Mouse (Mus musculus) heart, postnatal 36 days (tissue): ENCODE data around the gene Nek8. TPM values are rescaled to one million over a fixed set of nuclear protein-coding genes. Genes with fewer than 3 reads are reported as not detected.

Experiments used
- DNase-seq, 2 experiments: peaks; one replicate each; pipeline ENCODE4 v3.0.0; 2021 to 2022
- intact Hi-C: fragments of 180-260 bp; cut with DNase I; formaldehyde crosslinking; loops from one replicate; pipeline ENCODE4 v1.15.1; 2025
- total RNA-seq, 2 experiments: library from RNA; stranded (reverse); gene quantifications; 2 replicates each; pipeline ENCODE4 v1.2.3; 2021

Gene Nek8
- total RNA-seq, 2 experiments from 2014 or later = 2.2 to 3.4 TPM

DNA sequence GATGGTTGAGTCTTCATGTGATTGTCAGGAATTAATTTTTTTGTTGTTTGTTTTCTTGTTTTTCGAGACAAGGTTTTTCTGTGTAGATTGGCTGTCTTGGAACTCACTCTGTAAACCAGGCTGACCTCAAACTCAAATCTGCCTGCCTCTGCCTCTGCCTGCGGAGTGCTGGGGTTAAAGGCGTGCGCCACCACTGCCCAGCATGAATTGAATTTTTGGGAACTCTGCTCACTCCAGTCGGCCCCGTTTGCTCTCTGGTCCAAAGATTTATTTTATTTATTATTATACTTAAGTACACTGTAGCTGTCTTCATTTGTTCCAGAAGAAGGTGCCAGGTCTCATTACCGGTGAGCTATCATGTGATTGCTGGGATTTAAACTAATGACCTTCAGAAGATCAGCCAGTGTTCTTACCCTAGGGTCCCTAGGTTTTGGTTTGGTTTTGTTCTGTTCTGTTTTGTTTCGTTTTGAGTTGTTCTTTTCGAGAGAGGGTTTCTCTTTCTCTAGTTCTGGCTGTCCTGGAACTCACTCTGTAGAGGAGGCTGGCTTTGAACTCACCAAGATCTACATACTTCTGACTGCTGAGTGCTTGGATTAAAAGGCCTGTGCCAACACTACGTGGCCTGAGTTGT, 7.5 kb upstream of the Nek8 start:
- no peak for DNase-seq
- intact Hi-C loops = no loop called here

DNA sequence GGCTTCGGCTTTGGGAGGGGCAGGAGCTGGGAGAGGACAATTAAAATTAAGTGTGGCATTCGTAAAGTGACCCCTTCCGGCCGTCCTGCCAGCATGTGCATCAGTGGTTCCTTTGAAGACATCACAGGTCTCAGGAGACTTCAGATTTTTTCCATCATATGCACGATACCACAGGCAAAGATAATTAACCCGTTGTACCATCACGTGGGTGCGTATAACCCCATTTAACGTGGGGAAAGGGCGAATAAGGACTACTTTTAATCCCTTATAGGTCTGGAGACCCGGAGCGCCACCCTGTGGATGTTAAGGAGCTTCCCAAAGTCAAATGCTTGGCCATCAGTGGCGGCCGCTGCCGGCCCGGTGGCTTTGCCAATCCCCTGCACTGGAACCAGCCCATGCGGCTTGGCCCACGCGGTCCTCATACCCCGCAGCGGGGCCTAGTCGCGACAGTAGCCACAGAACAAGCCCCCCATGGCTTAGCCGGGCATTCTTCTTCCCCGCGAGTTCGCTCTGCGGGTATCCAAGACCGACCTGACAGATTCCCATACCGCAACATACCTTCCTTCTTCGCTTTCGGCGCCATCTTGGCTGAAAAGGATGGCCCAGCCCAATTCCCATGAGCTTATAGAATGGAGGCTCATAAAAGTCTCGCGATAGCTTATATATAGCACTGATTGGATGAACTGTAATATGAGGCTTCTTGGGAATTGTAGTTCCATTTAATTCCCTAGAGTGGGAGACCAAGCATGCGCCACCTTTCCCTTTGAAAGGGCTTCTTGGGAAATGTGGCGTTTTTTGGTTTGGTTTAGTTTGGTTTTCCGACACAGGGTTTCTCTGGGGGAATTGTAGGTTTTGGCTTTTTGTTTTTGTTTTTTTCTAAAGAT, 6.7 kb upstream of the Nek8 start, which contains the start of gene Rpl23a:
TSS of gene Rpl23a (minus strand) at position 624 of the 884 bp plus-strand sequence.
- intact Hi-C loops = no loop called here
- DNase-seq = peak; percentile 72 to 85

DNA sequence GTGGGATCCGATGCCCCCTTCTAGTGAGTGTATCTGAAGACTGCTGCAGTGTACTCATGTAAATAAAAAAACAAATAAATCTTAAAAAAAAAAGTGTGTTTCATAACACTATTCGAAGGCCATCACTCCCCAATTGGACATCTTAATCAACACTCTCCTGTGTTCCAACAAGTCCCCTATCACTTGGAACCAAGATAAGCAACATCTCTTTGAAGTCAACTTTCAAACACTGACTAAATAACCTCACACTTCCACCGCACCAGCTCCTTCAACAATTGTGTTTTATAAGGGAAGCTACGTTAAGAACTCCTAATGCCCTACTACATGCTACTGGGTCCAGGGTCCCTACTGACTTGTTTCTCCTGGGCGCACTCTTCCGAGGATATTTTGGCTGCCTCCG, 6.0 kb upstream of the Nek8 start:
- intact Hi-C loops = no loop called here
- DNase-seq = no peak

DNA sequence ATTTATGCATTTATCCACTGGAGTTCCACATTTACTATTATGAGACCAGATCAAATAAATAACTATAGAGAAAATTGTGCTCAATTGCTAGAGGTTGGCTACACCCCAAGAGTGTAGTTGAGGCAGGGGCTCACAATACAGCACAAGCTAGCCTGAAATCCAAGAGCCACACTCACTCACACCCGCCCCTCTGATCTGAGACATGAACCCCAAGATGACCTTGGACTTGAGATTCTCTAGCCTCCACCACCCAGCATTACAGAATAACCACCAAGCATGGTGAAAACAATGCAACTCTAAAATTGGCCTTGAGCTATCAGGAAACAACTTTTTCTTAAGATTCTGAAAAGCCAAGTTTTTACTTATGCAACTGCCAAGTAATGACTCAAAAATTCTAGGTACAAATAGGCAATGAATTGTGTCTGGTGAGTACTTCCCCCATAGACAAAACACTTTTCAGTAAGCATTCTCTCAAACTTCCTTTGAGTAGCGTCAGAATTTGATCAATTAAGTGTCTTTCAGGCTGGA, 5.4 kb upstream of the Nek8 start:
- DNase-seq = no peak
- intact Hi-C loops = no loop called here

DNA sequence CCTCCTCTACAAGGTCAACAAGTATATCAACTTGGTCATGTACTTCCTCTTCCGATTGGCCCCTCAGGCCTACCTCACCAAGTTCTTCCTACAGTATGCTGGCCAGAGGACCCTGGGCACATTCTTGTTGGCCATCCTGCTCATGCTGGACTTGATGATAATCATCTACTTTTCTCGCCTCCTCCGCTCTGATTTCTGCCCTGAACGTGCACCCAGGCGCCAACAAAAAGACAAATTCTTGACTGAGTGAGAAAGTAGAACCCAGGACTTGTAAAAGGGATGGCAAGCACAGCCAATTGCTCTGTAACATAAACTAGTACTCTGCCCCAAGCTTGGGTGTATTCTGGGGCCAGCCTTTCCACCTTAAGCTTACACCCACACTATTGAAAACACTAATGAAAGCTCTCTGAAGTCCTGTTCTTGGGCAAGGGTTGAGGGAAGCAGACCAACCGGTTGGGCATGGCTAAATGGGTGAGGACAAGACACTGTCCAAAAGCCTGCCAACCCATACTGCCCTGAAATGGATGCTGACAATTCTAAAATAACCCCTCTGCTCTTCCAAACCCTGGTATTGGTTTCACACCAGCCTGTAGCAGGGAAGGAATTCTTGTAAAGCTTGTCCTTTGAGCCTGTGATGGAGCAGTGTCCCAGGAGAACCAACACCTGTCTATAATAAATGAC, 3.7 kb upstream of the Nek8 start:
- intact Hi-C loops = no loop called here
- no peak for DNase-seq

DNA sequence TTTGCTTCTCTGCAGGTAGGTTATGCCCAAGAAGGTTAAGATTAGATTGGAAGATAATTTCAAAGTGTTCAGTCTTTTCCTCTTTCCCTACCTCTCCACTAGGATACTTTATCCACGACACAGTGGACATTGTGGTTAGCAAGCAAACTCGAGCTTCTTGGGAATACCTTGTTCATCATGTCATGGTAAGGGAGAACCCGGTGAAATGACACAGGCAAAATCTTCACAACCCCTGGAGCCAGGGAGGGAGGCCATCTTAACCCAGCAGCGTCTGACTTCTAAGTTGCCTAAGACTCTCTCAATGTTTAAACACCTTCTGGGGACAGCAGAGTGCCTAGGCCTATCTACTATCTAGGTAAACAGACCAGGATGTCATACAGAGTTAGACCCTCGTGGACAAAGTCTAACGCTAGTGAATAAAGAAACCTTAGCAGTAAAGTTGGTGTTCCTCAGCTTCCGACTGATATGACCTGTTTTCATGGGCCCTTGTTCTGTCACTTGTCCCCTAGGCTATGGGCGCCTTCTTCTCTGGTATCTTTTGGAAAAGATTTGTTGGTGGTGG, 3.0 kb upstream of the Nek8 start:
- intact Hi-C loops = loop anchor here (10.0 kb wide), 1 partner anchor 355 kb away; no protein-coding TSS in a partner anchor
- DNase-seq = no peak

DNA sequence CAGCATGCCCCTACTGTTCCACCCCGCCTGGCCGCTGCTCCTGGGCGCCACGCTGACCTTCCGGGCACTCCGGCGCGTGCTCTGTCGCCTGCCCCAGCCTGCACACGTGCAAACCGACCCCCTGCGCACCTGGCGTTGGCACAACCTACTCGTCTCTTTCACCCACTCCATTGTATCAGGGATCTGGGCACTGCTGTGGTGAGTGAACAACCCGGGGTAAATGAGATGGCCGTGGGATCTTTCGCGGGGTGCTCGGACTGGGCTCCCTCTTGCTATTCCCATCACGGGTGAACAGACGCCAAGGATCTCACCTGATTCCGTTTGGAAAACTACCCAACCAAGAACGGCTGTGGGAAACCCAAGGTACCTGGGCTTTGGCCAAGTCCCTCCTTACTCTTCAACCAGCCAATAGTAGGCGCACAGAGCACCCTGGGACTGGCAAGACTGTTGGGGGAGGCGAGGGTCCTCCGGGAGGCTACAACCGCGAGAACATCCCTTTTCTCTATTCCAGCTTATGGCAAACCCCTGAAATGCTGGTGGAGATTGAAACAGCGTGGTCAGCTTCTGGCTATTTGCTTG, 2.5 kb upstream of the Nek8 start:
- intact Hi-C loops = loop anchor here (10.0 kb wide), 1 partner anchor 354 kb away; no protein-coding TSS in a partner anchor
- DNase-seq = peak; percentile 49 to 50

DNA sequence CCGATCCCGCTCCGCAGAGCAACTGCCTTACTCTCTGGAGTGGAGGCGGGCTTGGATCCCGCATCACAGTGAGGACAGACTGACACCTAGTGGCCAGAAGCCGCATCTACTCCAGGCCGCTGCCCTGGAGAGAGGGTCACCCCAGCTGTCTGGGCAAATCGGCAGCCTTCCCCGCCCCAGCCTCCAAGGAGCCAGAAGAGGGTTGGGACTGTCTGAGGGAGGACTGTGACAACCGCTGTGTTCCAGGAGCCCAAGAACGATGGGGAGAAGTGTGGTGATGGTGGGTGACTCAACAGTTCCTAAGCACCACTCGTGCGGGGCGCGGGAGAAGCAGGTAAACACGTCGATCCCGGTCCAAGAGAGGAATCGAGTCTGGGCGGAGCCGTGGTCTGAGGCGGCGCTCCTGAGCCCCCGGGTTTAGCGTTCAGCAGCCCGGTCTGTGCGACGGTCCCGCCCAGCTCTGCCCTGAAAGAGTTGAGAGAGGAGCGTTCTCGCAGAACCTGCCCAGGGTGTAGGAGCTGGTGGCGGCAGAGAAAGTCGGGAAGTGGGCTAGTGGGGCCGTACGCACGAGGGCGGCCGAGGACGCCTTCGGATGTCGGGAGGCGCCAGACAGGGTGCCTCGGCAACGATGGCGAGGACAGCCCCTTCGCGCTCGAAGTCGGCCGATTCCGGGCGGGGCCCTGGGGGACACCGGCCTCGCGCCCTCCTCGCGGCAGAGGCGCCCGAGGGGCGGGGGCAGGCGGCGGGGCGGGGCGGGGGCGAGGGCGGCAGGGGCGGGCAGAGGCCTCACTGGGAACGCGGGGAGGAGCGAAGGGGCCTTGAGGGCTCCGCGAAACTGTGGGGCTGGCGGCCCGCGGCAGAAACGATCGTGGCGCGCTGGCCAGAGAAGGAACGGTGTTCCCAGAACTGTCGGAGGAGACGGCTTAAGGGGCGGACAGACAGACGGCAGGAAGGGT, 1.7 kb upstream of the Nek8 start:
- DNase-seq = peak; percentile 96 to 98
- intact Hi-C loops = loop anchor here (1.0 to 10.0 kb wide), 5 partner anchors 19 to 353 kb away; no protein-coding TSS in a partner anchor

DNA sequence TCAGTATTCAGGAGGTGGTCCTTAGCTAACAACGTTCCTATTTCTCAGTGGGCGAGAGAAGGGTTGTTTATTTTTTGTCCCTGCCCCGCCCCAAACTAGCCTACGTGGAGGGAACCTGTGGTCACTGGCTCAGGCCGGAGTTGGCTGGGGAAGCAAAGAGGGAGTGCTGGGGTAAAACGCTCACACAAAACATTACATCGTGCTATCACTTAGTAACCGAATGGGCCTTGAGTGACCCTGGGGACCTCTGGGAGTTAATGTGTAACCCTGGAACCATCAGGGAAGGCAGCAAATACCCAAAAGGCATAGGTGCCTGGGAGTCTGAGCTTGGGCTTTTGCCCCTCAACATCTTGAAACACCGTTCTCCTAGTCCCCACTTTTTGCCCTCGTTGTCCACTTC, 962 bp upstream of the Nek8 start:
- peak in 1 of 2 experiments; percentile 44 for DNase-seq
- intact Hi-C loops = loop anchor here (1.0 to 10.0 kb wide), 5 partner anchors 19 to 353 kb away; no protein-coding TSS in a partner anchor

DNA sequence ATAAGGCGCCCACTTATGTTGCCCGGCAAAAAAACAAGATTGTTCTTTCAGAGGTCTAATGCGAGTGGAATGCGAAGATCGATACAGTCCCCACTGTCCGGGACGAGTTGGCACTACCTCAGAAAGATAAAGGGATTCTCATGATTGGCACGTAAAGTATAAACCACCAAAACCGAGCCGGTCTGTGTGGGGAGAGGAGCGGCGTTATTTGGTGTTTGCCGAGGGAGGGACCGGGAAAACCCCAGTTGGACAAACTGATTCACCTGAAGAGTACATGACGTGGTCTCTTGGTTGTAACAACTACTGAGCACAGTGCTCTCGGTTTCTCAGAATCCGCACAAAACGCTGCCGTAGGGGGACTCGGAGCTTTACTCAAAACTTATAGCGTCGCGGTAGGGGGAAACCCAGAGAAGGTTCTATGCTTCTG, 443 bp upstream of the Nek8 start:
- intact Hi-C loops = loop anchor here (1.0 to 10.0 kb wide), 5 partner anchors 18 to 352 kb away; no protein-coding TSS in a partner anchor
- no peak for DNase-seq

DNA sequence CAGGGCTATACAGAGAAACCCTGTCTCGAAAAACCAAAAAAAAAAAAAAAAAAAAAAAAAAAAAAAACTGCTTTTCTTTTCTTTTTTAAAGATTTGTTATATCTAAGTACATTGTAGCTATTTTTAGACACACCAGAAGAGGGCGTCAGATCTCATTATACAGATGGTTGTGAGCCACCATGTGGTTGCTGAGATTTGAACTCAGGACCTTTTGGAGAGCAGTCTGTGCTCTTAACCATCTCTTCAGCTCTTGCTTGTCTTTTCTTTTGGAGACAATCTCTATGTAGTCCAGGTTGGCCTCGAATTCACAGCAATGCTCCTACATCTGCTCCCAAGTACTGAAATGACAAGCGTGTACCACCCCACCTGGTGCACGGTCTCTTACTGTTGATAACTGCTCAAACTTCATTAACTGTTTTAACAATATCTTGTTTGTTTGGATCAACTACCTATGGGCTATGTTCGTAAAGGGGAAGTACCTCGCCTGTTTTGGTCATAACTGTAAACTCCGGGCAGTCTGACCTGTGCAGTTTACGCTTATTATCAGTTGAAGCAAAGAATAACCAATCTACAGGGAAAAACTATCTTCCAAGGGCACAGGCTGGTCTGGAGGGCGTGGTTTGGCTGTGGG, 589 bp downstream of the Nek8 start:
- DNase-seq = no peak
- intact Hi-C loops = loop anchor here (2.0 to 10.0 kb wide), 3 partner anchors 17 to 351 kb away; no protein-coding TSS in a partner anchor

DNA sequence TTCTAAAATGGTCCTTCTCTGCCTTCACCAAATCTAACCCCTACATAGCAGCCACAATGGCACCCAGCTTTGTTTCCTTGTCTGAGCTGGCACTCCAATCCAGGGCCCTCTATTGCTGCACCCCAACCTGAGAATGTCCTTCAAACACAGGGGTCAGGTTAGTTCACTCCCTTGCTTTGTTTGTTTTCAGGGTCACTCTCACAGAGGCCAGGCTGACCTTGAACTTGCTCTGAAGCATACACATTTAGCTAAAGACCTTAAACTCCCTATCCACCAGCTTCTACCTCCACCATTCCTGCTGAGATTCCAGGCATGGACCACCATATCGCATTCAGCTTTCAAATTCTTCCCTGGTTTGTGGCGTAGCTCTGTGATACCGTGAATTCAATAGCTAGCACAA, 2.0 kb downstream of the Nek8 start:
- no peak for DNase-seq
- intact Hi-C loops = loop anchor here (10.0 kb wide), 1 partner anchor 350 kb away; no protein-coding TSS in a partner anchor

DNA sequence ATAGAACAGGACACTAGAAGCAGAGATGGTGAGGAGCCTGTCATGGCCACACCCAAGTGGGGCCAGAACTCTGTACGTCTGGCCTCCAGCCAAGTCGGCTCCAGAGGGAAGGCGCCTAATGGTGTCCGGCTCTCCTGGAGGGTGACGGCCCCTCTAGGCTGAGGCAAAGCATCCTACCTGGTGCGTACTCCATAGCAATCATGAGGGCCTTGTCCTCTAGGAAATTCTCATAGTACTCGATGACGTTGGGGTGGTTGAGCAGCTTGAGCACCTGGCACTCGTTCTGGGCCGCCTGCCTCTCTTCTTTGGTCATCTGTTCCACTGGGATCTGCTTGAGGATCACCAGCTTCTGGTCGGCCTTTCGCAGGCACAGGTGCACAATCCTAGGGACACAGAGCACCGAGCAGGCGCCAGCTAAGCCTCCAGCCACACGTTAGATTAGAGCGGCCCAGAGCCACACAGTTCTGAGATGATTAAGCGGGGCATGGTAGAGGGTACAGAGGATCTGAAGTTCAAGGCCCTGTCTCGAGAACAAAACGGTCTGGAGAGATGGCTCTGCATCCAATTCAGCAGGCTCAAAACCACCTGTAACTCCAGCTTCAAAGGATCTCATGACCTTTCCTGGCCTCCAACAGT, 3.6 kb downstream of the Nek8 start:
- intact Hi-C loops = loop anchor here (10.0 kb wide), 1 partner anchor 348 kb away; no protein-coding TSS in a partner anchor
- DNase-seq = no peak

DNA sequence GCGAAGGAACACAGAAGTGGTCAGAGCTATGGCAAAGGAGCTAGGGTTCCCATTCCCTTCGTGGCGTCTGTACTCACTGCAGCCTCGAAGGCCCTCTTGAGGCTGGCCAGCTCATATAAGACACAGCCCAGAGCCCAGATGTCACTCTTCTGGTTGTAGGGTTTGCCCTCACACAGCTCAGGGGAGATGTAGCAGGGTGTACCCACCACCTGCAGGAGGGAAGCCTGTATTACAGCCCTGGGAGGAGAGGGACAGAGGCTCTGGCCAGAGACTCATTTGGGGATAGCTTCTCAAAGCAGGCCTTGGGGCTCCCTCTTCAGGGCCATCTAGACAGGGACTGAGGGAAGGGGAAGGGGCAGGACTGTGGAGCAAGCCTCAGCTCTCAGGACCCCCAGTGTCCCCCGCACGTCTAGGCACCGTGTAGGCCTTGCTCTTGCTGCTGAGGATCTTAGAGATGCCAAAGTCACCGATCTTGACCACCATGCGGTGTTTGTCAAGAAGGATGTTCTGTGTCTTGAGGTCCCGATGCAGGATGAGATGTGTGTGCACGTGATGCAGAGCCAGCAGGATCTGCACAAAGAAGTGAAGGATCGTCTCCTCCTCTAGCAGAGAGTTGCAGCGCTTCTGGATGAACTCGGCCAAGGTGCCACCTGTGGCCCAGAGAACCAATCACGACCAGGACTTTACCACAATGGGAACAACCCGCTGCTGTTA, 4.3 kb downstream of the Nek8 start:
- intact Hi-C loops = loop anchor here (10.0 kb wide), 1 partner anchor 347 kb away; no protein-coding TSS in a partner anchor
- no peak for DNase-seq

DNA sequence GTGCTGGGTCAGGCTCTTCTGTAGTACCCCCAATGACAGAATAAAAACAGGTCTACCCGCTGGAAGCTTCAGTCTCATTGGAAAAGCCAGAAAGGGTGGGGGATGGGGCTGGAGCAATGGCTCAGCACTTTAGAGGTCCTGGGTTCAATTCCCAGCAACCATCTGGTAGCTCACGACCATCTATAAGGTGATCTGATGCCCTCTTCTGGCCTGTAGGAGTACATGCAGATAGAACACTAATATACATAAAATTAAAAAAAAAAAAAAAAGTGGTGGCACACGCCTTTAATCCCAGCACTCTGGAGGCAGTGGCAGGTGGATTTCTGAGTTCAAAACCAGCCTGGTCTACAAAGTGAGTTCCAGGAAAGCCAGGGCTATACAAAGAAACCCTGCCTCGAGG, 5.1 kb downstream of the Nek8 start:
- intact Hi-C loops = loop anchor here (10.0 kb wide), 1 partner anchor 347 kb away; no protein-coding TSS in a partner anchor

DNA sequence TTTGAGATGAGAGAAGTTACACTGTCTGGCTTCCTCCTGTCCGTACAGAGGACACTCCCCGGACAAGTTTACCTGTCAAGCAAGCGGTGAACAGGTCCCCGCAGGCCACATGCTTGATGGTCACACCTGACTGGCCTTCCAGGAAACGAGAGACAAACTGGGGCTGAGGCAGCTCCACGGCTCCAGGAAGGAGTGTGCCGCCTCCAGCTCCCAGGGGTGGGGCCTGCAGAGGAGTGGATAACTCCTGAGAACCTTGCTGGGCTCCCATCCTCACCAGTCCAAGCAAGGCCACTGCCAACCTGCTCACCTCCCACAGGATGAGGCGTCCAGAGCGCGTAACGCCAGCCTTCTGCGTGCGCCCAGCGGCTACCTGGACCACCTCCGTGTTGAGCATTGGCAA, 6.2 kb downstream of the Nek8 start:
- intact Hi-C loops = loop anchor here (10.0 kb wide), 1 partner anchor 346 kb away; no protein-coding TSS in a partner anchor
- no peak for DNase-seq

More for the DNA sequence above, 5.1 kb downstream of the Nek8 start:
- DNase-seq = no peak
